Mouse (Mus musculus) lung, postnatal 36 days (tissue): ENCODE measurements around the gene Ptbp1.
A peak's percentile ranks its signal among the peaks of the same experiment; 100 is the strongest.
"Not testable (repeated sequence)": the region's sequence is repeated elsewhere in the genome, so short reads cannot be mapped to it uniquely, and the experiment has no call there.

ENCODE experiments used
- DNase-seq: peaks from one replicate; pipeline ENCODE4 v3.0.0; 2022; ENCODE audit warnings: mixed read lengths

Ptbp1 gene

GRCm38 (mm10) chr10:79884938-79885337 lies 30.7 kb downstream of the Ptbp1 start:
- DNase-seq = not testable (repeated sequence)

- no peak for DNase-seq
Observed at GRCm38 (mm10) chr10:79886054-79886453, 31.8 kb downstream of the Ptbp1 start, which contains the start of gene Elane. Elane (plus strand) TSS chr10:79886247.

GRCm38 (mm10) chr10:79886611-79887010 lies 32.4 kb downstream of the Ptbp1 start:
- no peak for DNase-seq

- peak; percentile 67 for DNase-seq
Observed at GRCm38 (mm10) chr10:79889386-79889785, 35.2 kb downstream of the Ptbp1 start.

- no peak for DNase-seq
Observed at GRCm38 (mm10) chr10:79890670-79891069, 36.4 kb downstream of the Ptbp1 start, which contains the start of gene Cfd. Cfd (plus strand) TSS chr10:79890853.

- DNase-seq = peak; percentile 90
Observed at GRCm38 (mm10) chr10:79892451-79893118, 38.4 kb downstream of the Ptbp1 start.

GRCm38 (mm10) chr10:79896306-79896705 lies 42.1 kb downstream of the Ptbp1 start:
- DNase-seq = peak; percentile 35

GRCm38 (mm10) chr10:79896814-79897213 lies 42.6 kb downstream of the Ptbp1 start:
- peak; percentile 70 for DNase-seq

- no peak for DNase-seq
Observed at GRCm38 (mm10) chr10:79897316-79898245, 43.4 kb downstream of the Ptbp1 start.

- DNase-seq = no peak
Observed at GRCm38 (mm10) chr10:79900951-79901410, 46.8 kb downstream of the Ptbp1 start.

- DNase-seq = no peak
Observed at GRCm38 (mm10) chr10:79906712-79907111, 52.5 kb downstream of the Ptbp1 start.

- DNase-seq = no peak
Observed at GRCm38 (mm10) chr10:79907415-79907814, 53.2 kb downstream of the Ptbp1 start.

GRCm38 (mm10) chr10:79908167-79909091 lies 54.2 kb downstream of the Ptbp1 start, which contains the start of gene Med16:
Med16 (minus strand) TSS chr10:79908923.
- DNase-seq = peak; percentile 98

GRCm38 (mm10) chr10:79909092-79909922 lies 55.1 kb downstream of the Ptbp1 start:
- peak; percentile 52 for DNase-seq

- DNase-seq = no peak
Observed at GRCm38 (mm10) chr10:79910556-79910955, 56.3 kb downstream of the Ptbp1 start, which contains the start of gene Gm26602. Gm26602 (plus strand) TSS chr10:79910856.

GRCm38 (mm10) chr10:79912412-79912811 lies 58.2 kb downstream of the Ptbp1 start:
- DNase-seq = no peak
